Mouse (Mus musculus) megakaryocyte, adult 5-6 weeks (primary cell): ENCODE data around the gene Ext2. TPM values are rescaled to one million over a fixed set of nuclear protein-coding genes. Genes with fewer than 3 reads are reported as not detected.

Source experiments
- ATAC-seq: 2 replicates; pipeline ENCODE4 v1.8.0; 2016; ENCODE audit warnings: mild to moderate bottlenecking, inconsistent platforms; ENCODE audit not compliant: poor library complexity, severe bottlenecking
- total RNA-seq, 2 experiments: library from RNA; stranded (forward) in 1 of 2; stranded (reverse) in 1 of 2; fragments of 153-499, 151-499 nt in 1 of 2; fragments of 221-1000, 200-1000 nt in 1 of 2; gene quantifications; 2 replicates each; pipeline versions ENCODE4 v1.2.3 to v1.2.4; 2015 to 2017

Gene Ext2
- total RNA-seq (2015) (23.1 and 29.7 TPM in 2 replicates), total RNA-seq (2017) (16.3 and 20.2 TPM in 2 replicates)

DNA sequence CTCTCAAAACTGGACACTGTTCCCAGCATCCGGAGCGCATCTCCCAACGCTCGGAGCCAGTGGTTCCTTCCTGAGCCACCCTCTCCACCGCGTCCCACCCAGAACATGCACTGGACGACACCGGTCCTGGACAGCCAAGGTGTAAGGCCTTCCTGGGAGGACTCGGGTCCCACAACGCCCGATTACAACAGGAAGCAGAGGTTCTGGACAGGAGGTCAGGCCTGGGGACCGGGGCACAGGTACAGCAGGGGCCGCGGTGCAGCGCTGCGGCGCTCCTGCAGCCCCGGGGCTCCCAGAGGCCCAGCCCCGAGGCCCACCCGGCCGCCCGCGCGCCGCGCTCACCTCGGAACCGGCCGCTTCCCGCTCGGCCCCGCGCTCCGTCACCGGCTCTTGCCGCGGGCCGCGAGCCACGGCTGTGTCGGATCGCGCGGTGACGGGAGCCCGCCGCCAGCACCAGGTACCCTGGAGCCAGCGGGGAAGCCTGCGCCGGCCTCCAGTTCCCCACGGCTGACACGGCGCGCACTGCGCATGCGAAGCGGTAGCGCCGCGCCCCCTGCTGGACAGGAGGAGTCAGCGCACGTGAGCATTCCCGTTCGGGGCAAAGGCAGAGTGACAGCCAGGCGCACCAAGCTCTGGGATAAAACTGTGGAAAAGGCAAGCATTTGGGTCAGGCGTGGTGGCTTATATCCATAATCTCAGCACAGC is at the start of gene Ext2:
Gene Ext2, minus strand, starts transcription at position 524 of the 705 bp plus-strand sequence.
- peak; percentile 93 for ATAC-seq

DNA sequence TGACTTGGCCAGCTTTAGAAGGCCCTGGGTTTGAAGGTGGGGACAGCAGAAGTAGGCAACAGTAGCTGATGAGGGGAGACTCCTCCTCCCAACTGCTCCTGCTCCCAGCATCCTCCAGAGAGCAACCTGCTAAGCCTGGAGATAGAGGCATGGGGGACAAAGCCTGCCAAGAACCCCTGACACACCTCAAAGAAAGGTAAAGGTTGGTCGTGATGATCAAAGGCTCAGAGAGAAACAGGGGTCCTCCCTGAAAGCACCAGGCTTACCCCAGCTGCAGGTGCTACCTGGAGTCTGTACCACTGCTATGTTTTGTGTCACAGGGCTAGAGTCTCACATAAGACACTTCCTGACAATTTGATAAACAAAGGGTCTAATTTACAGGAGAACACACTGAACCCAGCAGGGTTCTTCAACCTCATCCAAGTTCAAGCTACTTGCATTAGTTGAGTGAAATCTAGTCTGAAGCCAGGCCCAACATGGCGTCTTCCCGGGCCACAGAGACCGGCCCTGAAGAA is 49.1 kb upstream of the Ext2 start:
- ATAC-seq: no peak

- ATAC-seq: peak; percentile 61
These were observed 48.5 kb upstream of the Ext2 start for GRCm38 (mm10) chr2:93870842-93871241.

DNA sequence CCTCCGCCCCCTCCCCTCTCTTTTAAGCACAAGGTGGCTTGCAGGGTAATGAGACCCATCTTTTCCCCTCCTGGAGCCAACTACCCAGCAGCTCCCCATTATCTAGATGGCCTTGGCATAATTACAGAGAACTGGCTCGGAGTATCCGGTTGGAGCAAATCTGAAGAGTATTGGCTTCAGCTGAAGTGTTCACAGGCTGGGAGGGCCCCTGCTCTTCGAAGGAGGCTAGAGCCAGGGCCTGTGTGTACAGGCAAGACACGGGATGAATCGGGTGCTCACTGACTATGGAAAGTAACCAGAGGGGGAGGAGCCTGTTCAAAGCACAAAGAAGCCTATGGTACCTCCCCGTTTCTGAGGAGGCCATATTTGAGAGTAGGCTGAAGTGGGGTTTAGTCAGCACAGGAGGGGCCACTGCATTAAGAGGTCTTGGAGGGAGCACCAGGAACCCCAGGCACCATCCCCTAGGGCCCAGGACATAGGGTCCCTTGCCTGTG is 46.8 kb upstream of the Ext2 start, which contains the start of gene Accsl:
Gene Accsl, minus strand, starts transcription at position 51 of the 494 bp plus-strand sequence.
- ATAC-seq: no peak

GRCm38 (mm10) chr2:93868566-93868965 is 46.2 kb upstream of the Ext2 start:
- ATAC-seq: no peak

- no peak for ATAC-seq
These were observed 40.9 kb upstream of the Ext2 start for GRCm38 (mm10) chr2:93863229-93863628.

GRCm38 (mm10) chr2:93858845-93859244 is 36.5 kb upstream of the Ext2 start:
- ATAC-seq: no peak

DNA sequence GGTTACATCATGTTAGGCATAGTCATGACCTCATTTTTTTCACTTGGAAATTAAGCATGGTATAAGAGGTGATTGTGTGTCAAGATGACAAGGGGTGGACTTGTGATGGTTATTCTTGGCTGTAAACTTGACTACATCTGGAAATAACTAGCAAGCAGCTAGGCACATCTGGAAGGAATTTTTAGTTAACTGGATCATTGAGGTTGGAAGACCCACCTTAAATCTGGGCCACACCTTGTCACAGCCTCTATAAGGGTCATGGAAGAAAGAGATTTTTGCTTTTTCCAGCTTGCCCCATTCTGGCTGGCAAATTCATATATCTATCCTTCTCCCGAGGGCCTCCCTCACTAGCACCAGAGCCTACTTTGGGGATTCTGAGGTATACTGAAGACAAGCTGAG is 28.9 kb upstream of the Ext2 start:
- ATAC-seq: no peak

GRCm38 (mm10) chr2:93850317-93850944 is 28.1 kb upstream of the Ext2 start:
- ATAC-seq: peak; percentile 37

DNA sequence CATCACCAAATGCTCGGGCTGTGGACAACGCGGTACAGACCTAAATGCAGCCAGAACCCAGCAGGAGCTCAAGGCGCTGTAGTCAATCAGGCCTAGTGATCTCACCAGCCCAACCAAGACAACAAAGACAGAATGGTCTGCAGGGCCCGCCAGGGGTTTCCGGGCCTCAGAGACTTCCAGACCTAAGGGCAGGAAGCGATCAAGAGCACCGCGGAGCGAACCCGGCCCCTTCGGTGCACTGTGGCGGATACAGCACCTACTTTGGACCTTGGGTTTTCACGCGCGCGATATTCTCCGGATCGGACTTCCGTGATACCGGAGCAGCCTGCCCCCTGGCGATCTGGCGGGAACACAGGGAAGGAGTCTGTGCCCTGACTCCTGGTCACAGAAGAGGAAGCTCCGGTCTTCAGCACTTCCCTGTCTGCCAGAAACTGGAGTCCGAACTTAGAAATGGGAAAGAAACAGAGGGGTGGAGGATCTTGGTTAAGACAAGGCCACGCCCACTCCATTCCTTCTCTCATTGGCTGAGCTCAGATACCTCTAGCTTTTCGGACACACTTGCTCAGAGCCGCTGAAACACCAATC is 27.2 kb upstream of the Ext2 start, which contains the start of gene Accs:
Gene Accs, minus strand, starts transcription at position 439 of the 585 bp plus-strand sequence.
- peak; percentile 91 for ATAC-seq

DNA sequence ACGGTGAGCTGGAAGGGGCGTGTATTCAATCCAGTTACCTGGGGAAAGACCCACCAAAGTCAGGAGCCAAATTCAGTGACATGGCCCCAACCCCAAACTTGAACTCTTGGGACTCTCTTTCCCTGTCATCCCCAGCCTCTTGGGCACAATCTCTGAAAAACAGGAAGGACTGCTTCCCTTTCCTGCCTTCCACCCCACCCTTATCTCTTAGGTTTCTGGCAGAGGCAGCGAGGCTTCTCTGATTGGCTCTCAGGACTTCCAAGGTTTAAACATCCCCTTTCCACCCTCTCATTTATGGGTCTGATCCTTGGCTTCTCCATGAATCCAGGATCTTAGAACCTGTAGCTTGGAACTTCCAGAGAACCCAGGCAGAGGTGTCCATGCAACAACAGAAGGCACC is 19.0 kb upstream of the Ext2 start:
- ATAC-seq: peak; percentile 68

GRCm38 (mm10) chr2:93840109-93840508 is 17.7 kb upstream of the Ext2 start:
- ATAC-seq: no peak

GRCm38 (mm10) chr2:93838931-93839330 is 16.6 kb upstream of the Ext2 start:
- no peak for ATAC-seq

DNA sequence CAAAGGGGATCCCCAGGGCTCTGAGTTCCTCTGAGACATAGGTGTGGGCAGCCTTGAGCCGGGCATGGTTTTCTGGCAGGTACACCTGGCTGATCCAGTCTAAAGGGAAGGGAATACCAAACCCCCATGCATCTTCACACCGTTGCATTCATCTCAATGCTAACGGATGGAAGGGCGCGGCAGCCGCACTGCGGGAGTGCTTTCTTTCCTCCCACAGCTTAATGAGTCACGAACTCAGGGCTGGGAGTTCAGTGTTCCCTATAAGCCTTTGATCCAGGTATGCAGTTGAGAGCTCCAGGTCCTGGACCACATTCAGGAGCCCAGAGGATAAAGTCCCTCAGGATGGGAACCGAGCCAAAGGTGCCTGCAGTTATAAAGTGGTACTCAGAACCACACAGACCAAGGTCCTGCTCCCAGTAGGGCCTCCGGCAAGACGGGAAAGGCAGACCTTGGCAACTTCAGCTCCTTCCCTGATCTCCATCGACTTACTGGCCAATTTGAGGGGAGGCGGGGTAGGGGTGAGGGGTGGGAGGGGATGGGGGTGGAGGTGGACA is 13.9 kb upstream of the Ext2 start:
- ATAC-seq: no peak

GRCm38 (mm10) chr2:93835596-93835995 is 13.2 kb upstream of the Ext2 start:
- ATAC-seq: no peak

DNA sequence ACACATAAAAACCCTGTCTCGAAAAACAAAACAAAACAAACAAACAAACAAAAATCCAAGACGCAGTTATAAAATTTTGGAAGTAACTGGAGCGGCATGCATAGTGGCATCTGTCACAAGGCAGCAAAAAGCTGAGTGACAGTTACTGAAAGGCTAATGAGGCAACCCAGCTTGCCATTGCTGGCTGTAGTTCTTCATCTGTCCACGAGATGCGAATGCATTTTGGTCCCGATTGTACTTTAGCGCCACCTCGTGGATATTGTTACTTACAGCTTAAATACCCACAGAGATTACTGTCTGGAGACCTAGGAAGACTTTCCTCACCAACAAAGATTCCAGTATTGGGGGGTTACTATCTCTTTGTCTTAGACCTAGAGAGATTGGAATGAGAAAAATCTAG is 1.2 kb upstream of the Ext2 start:
- peak; percentile 91 for ATAC-seq

- no peak for ATAC-seq
These were observed 4.6 kb downstream of the Ext2 start for GRCm38 (mm10) chr2:93817791-93818190.

GRCm38 (mm10) chr2:93813343-93813742 is 9.0 kb downstream of the Ext2 start:
- no peak for ATAC-seq

- peak; percentile 75 for ATAC-seq
These were observed 10.6 kb downstream of the Ext2 start for GRCm38 (mm10) chr2:93811812-93812211.

- ATAC-seq: peak; percentile 73
These were observed 12.4 kb downstream of the Ext2 start for GRCm38 (mm10) chr2:93809931-93810330.

DNA sequence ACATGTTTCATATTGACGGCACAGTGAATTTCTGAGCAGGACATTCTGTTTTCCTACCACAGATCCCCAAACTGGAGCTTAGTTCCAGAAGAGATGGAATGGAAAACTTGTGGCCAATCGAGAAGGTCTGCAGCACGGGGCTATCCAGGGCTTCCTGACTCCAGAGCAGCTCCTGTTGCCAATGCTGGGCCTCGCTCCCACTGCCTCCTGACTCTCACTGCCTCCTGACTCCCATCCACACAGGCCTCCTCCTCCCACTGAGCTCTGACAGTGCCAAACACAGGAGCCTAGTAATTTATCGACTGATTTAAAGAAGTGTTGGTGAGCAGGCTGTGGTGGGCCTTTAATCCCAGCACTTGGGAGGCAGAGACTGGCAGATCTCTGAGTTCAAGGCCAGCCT is 14.3 kb downstream of the Ext2 start:
- ATAC-seq: no peak
